Mouse (Mus musculus) kidney, postnatal 10 days (tissue): ENCODE data around the gene Car2.

Experiments used
- DNase-seq: peaks from one replicate; pipeline ENCODE4 v3.0.0; 2021; ENCODE audit warnings: mixed read lengths

Car2 gene

GRCm38 (mm10) chr3:14950031-14950430 is 64.0 kb downstream of the Car2 start:
- no peak for DNase-seq
